Mouse (Mus musculus): Measurements from ENCODE around the gene Lrrc57.

- no peak for TF ChIP-seq POLR2A (IDR thresholded peaks at IDR 0.05; ENCODE audit: low read depth, low read length)
- no peak for TF ChIP-seq CTCF (IDR thresholded peaks at IDR 0.05; ENCODE audit: extremely low read depth, insufficient read depth, insufficient read length, insufficient replicate concordance)
Measured at GRCm38 (mm10) chr2:120577799-120578198, 31.5 kb downstream of the Lrrc57 start.

All from spleen, adult 2 months (tissue).